Mouse (Mus musculus) midbrain, embryonic 15.5 days (tissue): Measurements from ENCODE around the gene Pde4dip. TPM values are rescaled to one million over a fixed set of nuclear protein-coding genes. Genes with fewer than 3 reads are reported as not detected.
A peak's percentile ranks its signal among the peaks of the same experiment; 100 is the strongest.

Source experiments
- ATAC-seq: fragments of 200-750 bp; cut with Nextera tagmentation; replicated peaks from 2 replicates; pipeline ENCODE4 v1.8.0; 2017; ENCODE audit warnings: moderate TSS enrichment
- H3K27ac ChIP-seq: fragments of 300-500 bp; sonication (generic); 2 replicates; pipeline ENCODE4 v1.5.1; 2015; ENCODE audit warnings: mild to moderate bottlenecking, inconsistent platforms
- H3K27me3 ChIP-seq: fragments of 300-500 bp; sonication (generic); replicated peaks from 2 replicates; pipeline ENCODE4 v1.6.1; 2015; ENCODE audit warnings: inconsistent platforms
- H3K36me3 ChIP-seq: fragments of 300-500 bp; sonication (generic); replicated peaks from 2 replicates; pipeline ENCODE4 v1.6.1; 2015; ENCODE audit warnings: inconsistent platforms
- H3K4me1 ChIP-seq: fragments of 300-500 bp; sonication (generic); 2 replicates; pipeline ENCODE4 v1.6.1; 2015; ENCODE audit warnings: inconsistent platforms
- H3K4me2 ChIP-seq: fragments of 300-500 bp; sonication (generic); 2 replicates; pipeline ENCODE4 v1.6.1; 2015; ENCODE audit warnings: inconsistent platforms, mild to moderate bottlenecking, moderate library complexity
- H3K4me3 ChIP-seq: fragments of 300-500 bp; sonication (generic); 2 replicates; pipeline ENCODE4 v1.5.1; 2015; ENCODE audit warnings: mild to moderate bottlenecking, inconsistent platforms
- H3K9ac ChIP-seq: fragments of 300-500 bp; sonication (generic); 2 replicates; pipeline ENCODE4 v1.6.1; 2015; ENCODE audit warnings: mild to moderate bottlenecking, inconsistent platforms
- H3K9me3 ChIP-seq: fragments of 300-500 bp; sonication (generic); 2 replicates; pipeline ENCODE4 v1.6.1; 2016; ENCODE audit warnings: inconsistent platforms
- WGBS: fragments of 180-500 bp; shearing (Covaris S2); methylation state at CpG from one replicate; pipeline ENCODE4 v1.1.7; 2015; ENCODE audit warnings: mixed read lengths; 5-methylcytosine and 5-hydroxymethylcytosine counted together
- polyA plus RNA-seq: library from polyadenylated mRNA; unstranded; fragments of >200 nt; fragmentation: Nextera tagmentation; extraction: Ambion mirVana; gene quantifications from 2 replicates; pipeline ENCODE4 v1.2.1, GENCODE M21; 2015

Gene Pde4dip
- polyA plus RNA-seq, 1 experiment from 2014 or later: 75.7 TPM

DNA sequence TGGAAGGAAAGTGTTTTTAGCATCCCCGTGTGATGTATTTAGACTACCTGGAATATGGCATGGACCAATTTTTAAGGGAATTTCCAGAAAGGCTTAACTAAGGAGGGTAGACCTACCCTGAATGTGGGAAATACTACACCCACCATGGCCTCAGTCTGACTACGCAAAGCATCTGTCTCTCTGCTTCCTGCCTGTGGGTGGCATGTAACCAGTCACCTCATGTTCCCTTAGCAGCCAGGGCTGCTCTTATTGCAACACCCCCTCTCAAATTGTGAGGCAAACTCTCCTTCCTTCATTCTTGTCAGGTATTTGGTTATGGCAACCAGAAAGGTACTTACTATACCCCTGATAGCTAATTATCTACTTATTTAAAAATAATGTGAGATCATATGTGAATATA is 57.9 kb downstream of the Pde4dip start:
- H3K27ac ChIP-seq: no peak overlapping the region
- ATAC-seq: no peak
- 78% methylated on average over 2 of the region's 2 CpGs for WGBS
- no peaks in the 10 kb centered on the region for H3K9me3 ChIP-seq
- H3K4me3 ChIP-seq: no peak overlapping the region
- H3K9ac ChIP-seq: no peak overlapping the region
- no peaks in the 10 kb centered on the region for H3K4me1 ChIP-seq
- no peak overlapping the region for H3K4me2 ChIP-seq
- no peaks in the 10 kb centered on the region for H3K27me3 ChIP-seq
- H3K36me3 ChIP-seq: no peaks in the 10 kb centered on the region

DNA sequence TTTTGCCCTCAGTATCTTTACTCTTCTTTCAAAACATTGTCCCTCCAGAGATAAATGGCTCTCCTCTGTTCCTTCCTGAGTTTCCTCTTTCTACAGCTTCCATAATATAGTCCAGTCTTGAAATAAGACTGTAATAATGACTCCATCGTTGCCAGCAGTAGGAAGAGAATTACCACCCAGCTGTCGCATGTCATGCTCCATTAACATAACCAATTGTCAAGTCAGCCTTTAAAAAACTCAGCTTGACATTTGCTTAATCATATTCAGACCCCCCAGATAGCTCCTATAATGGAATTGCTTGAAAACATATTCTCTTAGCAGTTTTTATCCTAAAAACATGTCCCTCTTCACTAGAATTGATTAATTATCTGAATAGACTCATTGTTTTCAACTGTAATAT is 58.4 kb downstream of the Pde4dip start:
- no peak for ATAC-seq
- no peaks in the 10 kb centered on the region for H3K36me3 ChIP-seq
- no peak overlapping the region for H3K9ac ChIP-seq
- H3K27me3 ChIP-seq: 0 out of 2 replicates have a peak, but pooled peaks cover 2% of the 10 kb centered on the region
- WGBS: 28% methylated on average over 2 of the region's 2 CpGs
- no peaks in the 10 kb centered on the region for H3K4me1 ChIP-seq
- H3K4me2 ChIP-seq: no peak overlapping the region
- H3K9me3 ChIP-seq: no peaks in the 10 kb centered on the region
- H3K27ac ChIP-seq: no peak overlapping the region
- no peak overlapping the region for H3K4me3 ChIP-seq

DNA sequence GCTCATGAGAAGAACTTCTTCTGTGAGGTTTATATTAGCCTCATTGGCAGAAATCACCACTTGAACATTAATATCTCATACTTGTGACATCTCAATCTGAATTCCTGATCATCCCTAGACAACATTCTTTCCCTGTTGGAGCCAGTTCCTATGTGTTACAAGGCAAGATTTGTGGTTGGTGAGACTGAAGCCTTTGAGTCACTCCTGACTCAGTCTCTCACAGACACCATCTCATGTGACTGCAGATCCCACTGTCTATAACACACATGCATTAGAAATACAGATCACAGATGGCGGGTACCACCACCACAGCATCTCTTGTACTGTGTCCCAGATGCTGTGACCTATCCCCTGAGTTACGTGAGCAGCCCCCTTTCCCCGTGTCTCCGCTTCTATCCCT is 60.2 kb downstream of the Pde4dip start:
- WGBS: 89% methylated on average over 4 of the region's 4 CpGs
- ATAC-seq: no peak
- Histone ChIP-seq H3K27me3 (peaks cover 15% of the 10 kb centered on the region; the same call in 1 of the 2 replicates), H3K36me3 (no peaks in the 10 kb centered on the region), H3K4me2 (no peak overlapping the region), H3K9ac (no peak overlapping the region), H3K27ac (no peak overlapping the region), H3K4me1 (peaks cover 6% of the 10 kb centered on the region), H3K9me3 (no peaks in the 10 kb centered on the region), H3K4me3 (no peak overlapping the region)

GRCm38 (mm10) chr3:97825246-97825645 is 63.3 kb downstream of the Pde4dip start:
- no peak overlapping the region for H3K4me3 ChIP-seq
- WGBS: 31% methylated on average over 3 of the region's 3 CpGs
- ATAC-seq: no peak

DNA sequence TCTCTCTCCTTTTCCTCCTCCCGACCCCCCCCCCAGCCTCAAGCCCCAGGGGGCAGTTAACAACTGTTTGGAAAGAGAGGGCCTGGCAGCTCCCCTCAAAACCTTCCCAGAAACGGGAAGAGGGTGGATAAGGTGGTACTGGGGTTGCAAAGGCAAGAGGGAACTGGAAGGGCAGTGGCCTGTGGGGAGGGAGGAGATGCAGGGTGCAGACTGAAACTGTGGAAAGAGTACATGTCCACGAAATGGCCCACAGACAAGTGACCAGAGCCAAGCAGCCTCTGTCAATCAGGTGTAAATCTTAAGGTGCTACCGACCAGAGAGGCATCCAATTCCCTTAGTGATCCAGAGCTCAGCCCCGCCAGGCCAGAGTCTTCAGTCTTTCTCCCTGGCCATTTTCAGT is 63.8 kb downstream of the Pde4dip start:
- WGBS: 8% methylated on average over 4 of the region's 5 CpGs
- Histone ChIP-seq H3K36me3 (no peaks in the 10 kb centered on the region), H3K4me3 (no peak overlapping the region), H3K9ac (no peak overlapping the region), H3K27ac (no peak overlapping the region), H3K9me3 (no peaks in the 10 kb centered on the region), H3K27me3 (peaks cover 20% of the 10 kb centered on the region; the same call in 1 of the 2 replicates), H3K4me1 (peaks cover 6% of the 10 kb centered on the region), H3K4me2 (peak overlapping the region; percentile 56)
- no peak for ATAC-seq

More at GRCm38 (mm10) chr3:97825246-97825645, 63.3 kb downstream of the Pde4dip start:
- Histone ChIP-seq H3K4me1 (peaks cover 6% of the 10 kb centered on the region), H3K4me2 (no peak overlapping the region), H3K36me3 (no peaks in the 10 kb centered on the region), H3K27me3 (peaks cover 20% of the 10 kb centered on the region; the same call in 1 of the 2 replicates), H3K9me3 (no peaks in the 10 kb centered on the region), H3K27ac (no peak overlapping the region), H3K9ac (no peak overlapping the region)

DNA sequence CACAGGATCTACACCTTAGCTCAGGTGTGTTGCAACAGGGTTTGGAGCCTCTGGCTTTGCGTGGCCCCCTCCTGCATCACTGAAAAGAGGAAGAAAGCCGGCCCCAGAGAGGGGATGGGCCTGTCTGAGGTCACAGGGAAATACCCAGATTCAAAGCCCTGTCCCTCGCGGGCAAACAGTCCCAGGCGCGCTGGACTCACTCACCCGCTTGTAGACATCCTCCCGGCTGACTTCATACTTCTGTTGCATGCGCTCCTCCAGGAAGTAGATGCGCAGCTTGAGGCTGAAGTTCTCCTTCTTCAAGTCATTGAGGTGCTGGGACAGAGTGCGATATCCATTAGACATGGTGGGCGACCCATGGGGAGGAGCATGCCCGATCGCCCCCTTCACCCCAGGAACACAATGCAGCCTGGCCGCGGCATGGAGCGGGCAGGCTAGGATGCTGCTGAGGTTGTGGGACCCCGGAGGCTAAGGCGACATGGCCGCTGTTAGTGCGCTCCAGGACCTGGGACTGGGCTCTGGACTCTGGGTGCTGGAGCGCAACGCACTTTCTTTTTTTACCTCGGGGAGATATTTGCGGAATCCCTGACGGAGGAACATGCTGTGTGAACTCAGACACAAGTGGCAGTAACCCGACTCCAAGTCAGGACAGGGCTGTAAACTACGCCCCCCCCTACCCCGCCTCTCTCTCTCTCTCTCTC is 64.3 kb downstream of the Pde4dip start:
- no peak overlapping the region for H3K9ac ChIP-seq
- peaks cover 20% of the 10 kb centered on the region; the same call in 1 of the 2 replicates for H3K27me3 ChIP-seq
- peak overlapping the region; percentile 28 for H3K4me3 ChIP-seq
- ATAC-seq: peak; percentile 51; the same call in 1 of the 2 replicates
- no peaks in the 10 kb centered on the region for H3K36me3 ChIP-seq
- H3K27ac ChIP-seq: no peak overlapping the region
- 2% methylated on average over 28 of the region's 29 CpGs for whole genome bisulfite sequencing
- peaks cover 6% of the 10 kb centered on the region for H3K4me1 ChIP-seq
- H3K9me3 ChIP-seq: no peaks in the 10 kb centered on the region
- peak overlapping the region; percentile 56 for H3K4me2 ChIP-seq

DNA sequence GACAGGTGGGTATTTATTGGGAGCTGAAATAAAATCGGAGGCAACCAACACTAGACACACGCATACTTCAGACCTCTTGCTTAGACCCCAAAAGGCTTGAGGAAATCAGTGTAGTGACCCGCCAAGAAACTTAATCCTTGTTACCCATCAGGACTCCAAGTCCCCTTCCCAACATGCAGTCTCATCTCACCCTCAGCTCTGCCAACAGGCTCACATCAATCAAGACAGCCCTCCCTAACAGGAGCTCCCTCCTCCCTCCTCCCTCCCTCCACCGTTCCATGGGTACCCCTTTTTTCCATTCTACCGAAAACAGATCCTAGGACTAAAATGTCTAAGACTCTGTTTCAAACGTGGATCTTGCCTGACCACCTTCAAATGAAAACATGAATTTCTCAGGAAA is 65.1 kb downstream of the Pde4dip start:
- no peaks in the 10 kb centered on the region for H3K36me3 ChIP-seq
- H3K27ac ChIP-seq: no peak overlapping the region
- no peak overlapping the region for H3K9ac ChIP-seq
- no peak overlapping the region for H3K4me3 ChIP-seq
- WGBS: 27% methylated on average over 6 of the region's 6 CpGs
- no peak for ATAC-seq
- no peak overlapping the region for H3K4me2 ChIP-seq
- H3K27me3 ChIP-seq: peaks cover 20% of the 10 kb centered on the region; the same call in 1 of the 2 replicates
- H3K4me1 ChIP-seq: peaks cover 6% of the 10 kb centered on the region
- no peaks in the 10 kb centered on the region for H3K9me3 ChIP-seq

GRCm38 (mm10) chr3:97819050-97819449 is 69.5 kb downstream of the Pde4dip start:
- no peaks in the 10 kb centered on the region for H3K9me3 ChIP-seq
- no peak for ATAC-seq
- 28% methylated on average over 3 of the region's 3 CpGs for WGBS
- no peak overlapping the region for H3K9ac ChIP-seq
- no peak overlapping the region for H3K4me2 ChIP-seq
- no peaks in the 10 kb centered on the region for H3K36me3 ChIP-seq
- no peak overlapping the region for H3K27ac ChIP-seq
- no peak overlapping the region for H3K4me3 ChIP-seq
- peaks cover 2% of the 10 kb centered on the region for H3K4me1 ChIP-seq
- H3K27me3 ChIP-seq: peaks cover 11% of the 10 kb centered on the region; the same call in 1 of the 2 replicates

DNA sequence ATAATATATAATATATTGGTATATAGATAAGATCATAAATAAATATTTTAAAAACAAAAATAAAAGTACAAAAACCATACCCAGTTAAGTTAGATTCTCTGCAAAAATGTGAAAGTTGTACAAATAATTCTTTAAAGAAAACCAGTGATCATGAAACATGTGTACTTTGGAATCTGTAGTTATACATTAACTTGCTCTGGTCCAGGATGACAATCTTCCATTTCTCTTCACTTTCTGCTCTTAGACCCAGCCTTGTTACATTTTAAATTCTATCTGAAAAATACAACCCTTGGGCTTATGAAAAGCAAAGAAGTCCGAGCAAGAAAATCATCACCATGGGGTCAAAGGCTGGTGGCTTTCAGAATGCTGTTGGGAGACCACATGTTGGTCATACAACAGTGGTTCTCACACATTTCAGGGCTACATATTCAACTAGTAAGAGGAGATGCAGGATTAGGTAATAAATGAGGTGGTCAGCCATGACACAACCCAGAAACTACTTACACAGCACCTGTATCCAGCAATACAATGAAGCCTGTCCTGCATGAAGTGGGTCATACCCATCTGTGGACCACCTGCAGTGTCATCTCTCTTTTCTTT is 70.0 kb downstream of the Pde4dip start:
- WGBS: 74% methylated on average over 1 of the region's 1 CpGs

GRCm38 (mm10) chr3:97811651-97812399 is 76.7 kb downstream of the Pde4dip start:
- Histone ChIP-seq H3K9ac (no peak overlapping the region), H3K9me3 (no peaks in the 10 kb centered on the region), H3K27me3 (no peaks in the 10 kb centered on the region), H3K4me1 (peaks cover 14% of the 10 kb centered on the region; the same call in 1 of the 2 replicates), H3K4me2 (no peak overlapping the region), H3K27ac (peak overlapping the region; percentile 49; the same call in 1 of the 2 replicates), H3K4me3 (no peak overlapping the region), H3K36me3 (no peaks in the 10 kb centered on the region)
- 30% methylated on average over 7 of the region's 7 CpGs for WGBS
- peak; percentile 85 for ATAC-seq

More for the DNA sequence above, 70.0 kb downstream of the Pde4dip start:
- ATAC-seq: no peak
- no peak overlapping the region for H3K27ac ChIP-seq
- no peak overlapping the region for H3K9ac ChIP-seq
- no peak overlapping the region for H3K4me2 ChIP-seq
- H3K4me1 ChIP-seq: no peaks in the 10 kb centered on the region
- H3K9me3 ChIP-seq: no peaks in the 10 kb centered on the region
- no peaks in the 10 kb centered on the region for H3K36me3 ChIP-seq
- peaks cover 6% of the 10 kb centered on the region; the same call in 1 of the 2 replicates for H3K27me3 ChIP-seq
- H3K4me3 ChIP-seq: no peak overlapping the region

- WGBS: 19% methylated on average over 6 of the region's 6 CpGs
- Histone ChIP-seq H3K9me3 (no peaks in the 10 kb centered on the region), H3K27ac (0 out of 2 replicates have a peak overlapping the region, but pooled peaks have one; percentile 16), H3K27me3 (no peaks in the 10 kb centered on the region), H3K4me3 (no peak overlapping the region), H3K4me1 (peaks cover 14% of the 10 kb centered on the region; the same call in 1 of the 2 replicates), H3K4me2 (no peak overlapping the region), H3K9ac (no peak overlapping the region), H3K36me3 (no peaks in the 10 kb centered on the region)
- ATAC-seq: peak; percentile 53
Observed at GRCm38 (mm10) chr3:97811158-97811557, 77.3 kb downstream of the Pde4dip start.

DNA sequence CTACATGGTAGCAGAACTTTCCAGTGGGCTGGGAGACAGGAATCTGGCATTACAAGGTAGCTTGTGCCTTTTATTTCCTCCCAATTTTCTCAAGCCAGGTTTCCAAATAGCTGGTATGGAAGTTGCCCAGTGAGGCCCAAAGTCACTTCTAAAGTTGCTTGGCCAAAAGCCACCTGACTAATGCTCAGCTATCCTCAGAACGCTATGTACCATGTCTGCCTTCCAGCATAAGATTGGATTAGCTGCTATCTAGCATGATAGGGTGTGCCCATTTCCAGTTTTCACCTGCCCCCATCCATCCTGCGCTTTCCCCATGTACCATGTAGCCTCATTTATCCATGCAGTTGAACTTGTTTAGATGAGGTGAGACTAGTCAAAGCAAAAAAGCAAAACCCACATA is 78.2 kb downstream of the Pde4dip start:
- no peaks in the 10 kb centered on the region for H3K27me3 ChIP-seq
- ATAC-seq: no peak
- no peak overlapping the region for H3K4me2 ChIP-seq
- no peaks in the 10 kb centered on the region for H3K9me3 ChIP-seq
- 93% methylated on average over 2 of the region's 2 CpGs for WGBS
- no peak overlapping the region for H3K4me3 ChIP-seq
- no peak overlapping the region for H3K9ac ChIP-seq
- H3K36me3 ChIP-seq: no peaks in the 10 kb centered on the region
- H3K27ac ChIP-seq: no peak overlapping the region
- peaks cover 14% of the 10 kb centered on the region; the same call in 1 of the 2 replicates for H3K4me1 ChIP-seq
